Mouse (Mus musculus): Measurements from ENCODE around the gene Prox2.

DNA sequence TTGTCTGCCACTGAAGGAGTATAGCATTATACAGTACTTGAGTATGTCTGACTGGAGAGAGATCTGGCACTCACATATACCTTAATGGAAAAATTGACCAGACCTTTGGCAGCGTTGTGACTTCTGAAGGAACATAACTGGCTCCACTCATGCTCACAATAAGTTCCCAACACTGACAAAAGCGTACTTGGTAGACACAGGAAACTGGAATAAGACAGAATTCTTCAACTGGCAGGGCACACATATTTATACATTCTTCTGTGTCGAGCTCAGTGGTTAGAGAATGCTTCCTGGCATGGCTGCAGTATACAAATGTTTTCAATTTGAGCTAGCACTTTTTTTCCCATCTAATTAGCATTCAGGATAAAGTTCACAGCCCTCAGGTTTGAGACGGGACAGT lies 25.6 kb downstream of the Prox2 start:
- TF ChIP-seq POLR2A (IDR thresholded peaks at IDR 0.05; ENCODE audit: borderline replicate concordance, extremely low read depth, insufficient read depth, insufficient read length, poor library complexity, severe bottlenecking) (no peak), CTCF (IDR thresholded peaks at IDR 0.05; ENCODE audit: borderline replicate concordance, extremely low read depth, insufficient read depth, insufficient read length) (no peak)

All from brain, embryonic 14.5 days (tissue).